Mouse (Mus musculus): Measurements from ENCODE around the gene Glt1d1. TPM values are rescaled to one million over a fixed set of nuclear protein-coding genes. Genes with fewer than 3 reads are reported as not detected.
"Not testable (repeated sequence)": the region's sequence is repeated elsewhere in the genome, so short reads cannot be mapped to it uniquely, and the experiment has no call there.

Gene Glt1d1
- polyA plus RNA-seq, 1 experiment from 2014 or later = 0.40 TPM

- Histone ChIP-seq H3K36me3 (ENCODE audit: control insufficient read depth, insufficient read depth, low read length) (no peaks in the 10 kb centered on the region), H3K27ac (replicated peaks) (no peak overlapping the region), H3K9me3 (ENCODE audit: control insufficient read depth, low read length) (no peaks in the 10 kb centered on the region), H3K4me2 (replicated peaks; ENCODE audit: low read depth) (no peak overlapping the region), H3K9ac (ENCODE audit: low read length) (no peak overlapping the region), H3K4me3 (ENCODE audit: low read depth, low read length) (no peak overlapping the region), H3K4me1 (replicated peaks; ENCODE audit: control insufficient read depth, insufficient read depth) (no peaks in the 10 kb centered on the region), H3K27me3 (ENCODE audit: control insufficient read depth, insufficient read depth, low read length) (no peaks in the 10 kb centered on the region)
- TF ChIP-seq EP300 (optimal IDR thresholded peaks at IDR 0.05) = no peak
- DNase-seq (ENCODE audit: low spot score) (no peak), ATAC-seq (ENCODE audit: low FRiP score, low TSS enrichment) (no peak)
- 87% methylated on average over 9 of the region's 9 CpGs for WGBS
These were observed 73.2 kb downstream of the Glt1d1 start for GRCm38 (mm10) chr5:127705225-127705624.

GRCm38 (mm10) chr5:127705976-127706375, 73.9 kb downstream of the Glt1d1 start:
- H3K27ac ChIP-seq (replicated peaks) = no peak overlapping the region
- WGBS = 89% methylated on average over 8 of the region's 8 CpGs
- TF ChIP-seq CTCF (IDR thresholded peaks at IDR 0.05; ENCODE audit: low read depth) = no peak
- TF ChIP-seq EP300 (optimal IDR thresholded peaks at IDR 0.05) = no peak
- H3K27me3 ChIP-seq (ENCODE audit: control insufficient read depth, insufficient read depth, low read length) = no peaks in the 10 kb centered on the region
- DNase-seq (ENCODE audit: low spot score) = no peak
- H3K36me3 ChIP-seq (ENCODE audit: control insufficient read depth, insufficient read depth, low read length) = no peaks in the 10 kb centered on the region
- no peak overlapping the region for H3K9ac ChIP-seq (ENCODE audit: low read length)
- ATAC-seq (ENCODE audit: low FRiP score, low TSS enrichment) = no peak
- H3K4me3 ChIP-seq (ENCODE audit: low read depth, low read length) = no peak overlapping the region
- H3K4me2 ChIP-seq (replicated peaks; ENCODE audit: low read depth) = no peak overlapping the region
- H3K4me1 ChIP-seq (replicated peaks; ENCODE audit: control insufficient read depth, insufficient read depth) = no peaks in the 10 kb centered on the region
- no peaks in the 10 kb centered on the region for H3K9me3 ChIP-seq (ENCODE audit: control insufficient read depth, low read length)

- no peak overlapping the region for H3K4me2 ChIP-seq (replicated peaks; ENCODE audit: low read depth)
- H3K9ac ChIP-seq (ENCODE audit: low read length) = no peak overlapping the region
- H3K9me3 ChIP-seq (ENCODE audit: control insufficient read depth, low read length) = no peaks in the 10 kb centered on the region
- DNase-seq (ENCODE audit: low spot score) = no peak
- ATAC-seq (ENCODE audit: low FRiP score, low TSS enrichment) = no peak
- no peaks in the 10 kb centered on the region for H3K36me3 ChIP-seq (ENCODE audit: control insufficient read depth, insufficient read depth, low read length)
- WGBS = 71% methylated on average over 9 of the region's 9 CpGs
- no peak overlapping the region for H3K27ac ChIP-seq (replicated peaks)
- H3K4me1 ChIP-seq (replicated peaks; ENCODE audit: control insufficient read depth, insufficient read depth) = no peaks in the 10 kb centered on the region
- no peaks in the 10 kb centered on the region for H3K27me3 ChIP-seq (ENCODE audit: control insufficient read depth, insufficient read depth, low read length)
- TF ChIP-seq EP300 (optimal IDR thresholded peaks at IDR 0.05) (no peak), CTCF (IDR thresholded peaks at IDR 0.05; ENCODE audit: low read depth) (no peak)
- no peak overlapping the region for H3K4me3 ChIP-seq (ENCODE audit: low read depth, low read length)
These were observed 76.1 kb downstream of the Glt1d1 start for GRCm38 (mm10) chr5:127708143-127708542.

- DNase-seq (ENCODE audit: low spot score) (no peak), ATAC-seq (ENCODE audit: low FRiP score, low TSS enrichment) (no peak)
- H3K36me3 ChIP-seq (ENCODE audit: control insufficient read depth, insufficient read depth, low read length) = no peaks in the 10 kb centered on the region
These were observed 83.0 kb downstream of the Glt1d1 start for GRCm38 (mm10) chr5:127714783-127715704.

GRCm38 (mm10) chr5:127720591-127721379, 88.7 kb downstream of the Glt1d1 start:
- no peak overlapping the region for H3K9ac ChIP-seq (ENCODE audit: low read length)
- H3K27ac ChIP-seq (replicated peaks) = no peak overlapping the region
- no peaks in the 10 kb centered on the region for H3K36me3 ChIP-seq (ENCODE audit: control insufficient read depth, insufficient read depth, low read length)
- DNase-seq (ENCODE audit: low spot score) (peak; percentile 56), ATAC-seq (ENCODE audit: low FRiP score, low TSS enrichment) (peak; percentile 65; the same call in 1 of the 2 replicates)
- H3K4me2 ChIP-seq (replicated peaks; ENCODE audit: low read depth) = peak overlapping the region; percentile 34
- peak overlapping the region; percentile 6; the same call in 1 of the 2 replicates for H3K4me3 ChIP-seq (ENCODE audit: low read depth, low read length)
- H3K4me1 ChIP-seq (replicated peaks; ENCODE audit: control insufficient read depth, insufficient read depth) = no peaks in the 10 kb centered on the region
- no peaks in the 10 kb centered on the region for H3K9me3 ChIP-seq (ENCODE audit: control insufficient read depth, low read length)
- no peak for TF ChIP-seq CTCF (IDR thresholded peaks at IDR 0.05; ENCODE audit: low read depth)
- no peak for TF ChIP-seq EP300 (optimal IDR thresholded peaks at IDR 0.05)
- no peaks in the 10 kb centered on the region for H3K27me3 ChIP-seq (ENCODE audit: control insufficient read depth, insufficient read depth, low read length)
- 27% methylated on average over 15 of the region's 15 CpGs for WGBS

More at GRCm38 (mm10) chr5:127714783-127715704, 83.0 kb downstream of the Glt1d1 start:
- WGBS = 55% methylated on average over 7 of the region's 7 CpGs
- Histone ChIP-seq H3K4me1 (replicated peaks; ENCODE audit: control insufficient read depth, insufficient read depth) (no peaks in the 10 kb centered on the region), H3K9me3 (ENCODE audit: control insufficient read depth, low read length) (no peaks in the 10 kb centered on the region), H3K4me3 (ENCODE audit: low read depth, low read length) (no peak overlapping the region), H3K9ac (ENCODE audit: low read length) (no peak overlapping the region), H3K4me2 (replicated peaks; ENCODE audit: low read depth) (no peak overlapping the region), H3K27me3 (ENCODE audit: control insufficient read depth, insufficient read depth, low read length) (no peaks in the 10 kb centered on the region), H3K27ac (replicated peaks) (no peak overlapping the region)
- peak; percentile 34 for TF ChIP-seq CTCF (IDR thresholded peaks at IDR 0.05; ENCODE audit: low read depth)
- TF ChIP-seq EP300 (optimal IDR thresholded peaks at IDR 0.05) = no peak

GRCm38 (mm10) chr5:127722171-127722570, 90.1 kb downstream of the Glt1d1 start:
- H3K4me1 ChIP-seq (replicated peaks; ENCODE audit: control insufficient read depth, insufficient read depth); H3K27ac ChIP-seq (replicated peaks); H3K9ac ChIP-seq (ENCODE audit: low read length); DNase-seq (ENCODE audit: low spot score); H3K27me3 ChIP-seq (ENCODE audit: control insufficient read depth, insufficient read depth, low read length); ATAC-seq (ENCODE audit: low FRiP score, low TSS enrichment); H3K36me3 ChIP-seq (ENCODE audit: control insufficient read depth, insufficient read depth, low read length); H3K4me3 ChIP-seq (ENCODE audit: low read depth, low read length); H3K9me3 ChIP-seq (ENCODE audit: control insufficient read depth, low read length); H3K4me2 ChIP-seq (replicated peaks; ENCODE audit: low read depth): not testable (repeated sequence)
- WGBS = 91% methylated on average over 12 of the region's 12 CpGs
